Mouse (Mus musculus) kidney, postnatal 25 days (tissue): Measurements from ENCODE around the gene Jph3.

Experiments used
- DNase-seq, 2 experiments: peaks; one replicate each; pipeline ENCODE4 v3.0.0; 2021; ENCODE audit warnings: mixed read lengths in 2 of 2

Gene Jph3

GRCm38 (mm10) chr8:121792159-121792558 is 62.7 kb downstream of the Jph3 start:
- DNase-seq: no peak

GRCm38 (mm10) chr8:121792627-121793026 is 63.2 kb downstream of the Jph3 start:
- DNase-seq: no peak

GRCm38 (mm10) chr8:121794151-121794550 is 64.7 kb downstream of the Jph3 start:
- no peak for DNase-seq

GRCm38 (mm10) chr8:121795461-121795860 is 66.0 kb downstream of the Jph3 start:
- DNase-seq: no peak

GRCm38 (mm10) chr8:121796406-121796805 is 67.0 kb downstream of the Jph3 start:
- DNase-seq: no peak

- no peak for DNase-seq
Measured at GRCm38 (mm10) chr8:121798401-121798800, 69.0 kb downstream of the Jph3 start.

GRCm38 (mm10) chr8:121804829-121805228 is 75.4 kb downstream of the Jph3 start:
- no peak for DNase-seq

- no peak for DNase-seq
Measured at GRCm38 (mm10) chr8:121806126-121806525, 76.7 kb downstream of the Jph3 start.

- DNase-seq: no peak
Measured at GRCm38 (mm10) chr8:121808032-121808431, 78.6 kb downstream of the Jph3 start.

GRCm38 (mm10) chr8:121809524-121810155 is 80.2 kb downstream of the Jph3 start:
- DNase-seq: no peak

GRCm38 (mm10) chr8:121811502-121811901 is 82.1 kb downstream of the Jph3 start:
- DNase-seq: no peak

GRCm38 (mm10) chr8:121811931-121812570 is 82.6 kb downstream of the Jph3 start:
- no peak for DNase-seq

GRCm38 (mm10) chr8:121818226-121818625 is 88.8 kb downstream of the Jph3 start:
- DNase-seq: no peak

GRCm38 (mm10) chr8:121820840-121821239 is 91.4 kb downstream of the Jph3 start:
- no peak for DNase-seq

- no peak for DNase-seq
Measured at GRCm38 (mm10) chr8:121821320-121821719, 91.9 kb downstream of the Jph3 start.

- no peak for DNase-seq
Measured at GRCm38 (mm10) chr8:121821770-121822169, 92.3 kb downstream of the Jph3 start.

GRCm38 (mm10) chr8:121827726-121828125 is 98.3 kb downstream of the Jph3 start:
- no peak for DNase-seq

GRCm38 (mm10) chr8:121828376-121829023 is 99.1 kb downstream of the Jph3 start:
- DNase-seq: no peak

- peak; percentile 87 to 91 for DNase-seq
Measured at GRCm38 (mm10) chr8:121829048-121829776, 99.8 kb downstream of the Jph3 start, which contains the start of gene Klhdc4. Klhdc4 (minus strand) TSS chr8:121829569.

GRCm38 (mm10) chr8:121829777-121830362 is 100.4 kb downstream of the Jph3 start:
- peak in 1 of 2 experiments; percentile 13 for DNase-seq

GRCm38 (mm10) chr8:121832061-121832460 is 102.6 kb downstream of the Jph3 start:
- DNase-seq: no peak

- peak; percentile 57 to 85 for DNase-seq
Measured at GRCm38 (mm10) chr8:121832503-121832902, 103.1 kb downstream of the Jph3 start.

- DNase-seq: peak; percentile 37 to 50
Measured at GRCm38 (mm10) chr8:121841242-121841641, 111.8 kb downstream of the Jph3 start.
